Mouse (Mus musculus): ENCODE data around the gene Phyhd1.

DNA sequence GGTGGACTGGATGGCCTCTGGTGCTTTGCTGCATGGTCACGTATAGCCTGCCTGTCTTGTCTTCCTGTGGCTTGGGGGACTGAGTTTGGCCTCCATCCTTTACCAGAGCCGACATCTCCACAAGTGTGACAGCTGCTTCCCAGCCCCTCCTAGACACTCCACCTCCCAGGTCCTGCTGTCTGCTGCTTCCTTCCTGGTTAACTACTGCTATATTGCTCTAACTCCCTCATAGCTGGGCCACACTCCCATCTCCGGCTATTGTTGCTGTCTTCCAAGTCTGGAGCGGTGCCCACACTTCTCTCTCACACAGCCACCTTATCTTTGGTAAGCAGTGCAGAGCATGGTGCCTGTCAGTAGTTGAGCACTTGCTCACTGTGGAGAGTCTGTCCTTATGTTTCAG is 26.2 kb upstream of the Phyhd1 start:
- TF ChIP-seq CTCF (IDR thresholded peaks at IDR 0.05; ENCODE audit: insufficient read depth, low read length) (no peak), POLR2A (IDR thresholded peaks at IDR 0.05; ENCODE audit: borderline replicate concordance, extremely low read depth, low read depth, low read length) (peak; percentile 80; the same call in 1 of the 2 replicates)
